Mouse (Mus musculus) ES-Bruce4 (cell line): ENCODE measurements around the gene Ensa.

Experiments used
- CTCF ChIP-seq: IDR thresholded peaks from one replicate; pipeline ENCODE4 v1.8.1; 2011; ENCODE audit warnings: low read depth, low read length
- EP300 ChIP-seq: IDR thresholded peaks from 2 replicates; pipeline ENCODE4 v1.6.1; 2011; ENCODE audit warnings: low read depth, low read length; ENCODE audit not compliant: insufficient read depth

- TF ChIP-seq EP300, result no peak
- TF ChIP-seq CTCF, result no peak
These were observed 37.3 kb downstream of the Ensa start for GRCm38 (mm10) chr3:95661945-95662715.
